Mouse (Mus musculus): Measurements from ENCODE around the gene Nol10. TPM values are rescaled to one million over a fixed set of nuclear protein-coding genes. Genes with fewer than 3 reads are reported as not detected.

The Nol10 gene
- polyA plus RNA-seq, 1 experiment from 2014 or later, result 39.7 TPM

- DNase-seq (ENCODE audit: low spot score), result no peak
- Histone ChIP-seq H3K9me3 (replicated peaks) (no peaks in the 10 kb centered on the region), H3K27me3 (ENCODE audit: low read depth, poor library complexity, severe bottlenecking) (no peaks in the 10 kb centered on the region), H3K4me3 (no peak overlapping the region), H3K27ac (no peak overlapping the region), H3K36me3 (peaks cover 61% of the 10 kb centered on the region), H3K4me1 (no peaks in the 10 kb centered on the region)
- 95% methylated on average over 5 of the region's 5 CpGs for WGBS
Observed at GRCm38 (mm10) chr12:17431166-17431565, 82.9 kb downstream of the Nol10 start.

DNA sequence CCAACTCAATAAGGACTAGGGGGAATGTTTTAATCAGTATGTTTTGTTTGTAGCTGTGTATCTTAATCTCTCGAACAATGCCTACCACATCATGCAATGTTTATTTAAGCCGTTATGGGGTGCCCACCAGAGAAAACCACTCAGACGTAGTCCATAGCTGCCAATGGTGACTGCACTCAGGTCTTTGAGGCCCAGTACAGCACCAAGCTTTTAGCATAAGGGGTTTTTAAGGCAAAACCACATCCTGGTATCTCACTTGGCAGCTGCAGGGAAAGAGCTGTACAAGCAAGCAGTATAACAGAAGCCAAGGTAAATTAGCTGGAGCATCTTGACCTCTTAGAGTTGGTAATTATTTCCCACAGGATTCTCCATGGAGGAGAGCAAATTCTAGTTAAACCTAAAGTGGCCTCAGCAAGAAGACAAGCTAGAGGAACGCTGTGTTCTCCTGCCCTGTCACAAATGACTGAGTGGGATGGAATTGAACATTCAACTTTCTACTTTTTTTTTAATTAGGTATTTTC lies 83.6 kb downstream of the Nol10 start:
- Histone ChIP-seq H3K27me3 (ENCODE audit: low read depth, poor library complexity, severe bottlenecking) (no peaks in the 10 kb centered on the region), H3K4me3 (no peak overlapping the region), H3K27ac (no peak overlapping the region), H3K36me3 (peaks cover 54% of the 10 kb centered on the region), H3K9me3 (replicated peaks) (no peaks in the 10 kb centered on the region), H3K4me1 (no peaks in the 10 kb centered on the region)
- no peak for DNase-seq (ENCODE audit: low spot score)
- 95% methylated on average over 4 of the region's 4 CpGs for WGBS

GRCm38 (mm10) chr12:17433712-17434111 lies 85.5 kb downstream of the Nol10 start:
- WGBS, result 98% methylated on average over 4 of the region's 4 CpGs

DNA sequence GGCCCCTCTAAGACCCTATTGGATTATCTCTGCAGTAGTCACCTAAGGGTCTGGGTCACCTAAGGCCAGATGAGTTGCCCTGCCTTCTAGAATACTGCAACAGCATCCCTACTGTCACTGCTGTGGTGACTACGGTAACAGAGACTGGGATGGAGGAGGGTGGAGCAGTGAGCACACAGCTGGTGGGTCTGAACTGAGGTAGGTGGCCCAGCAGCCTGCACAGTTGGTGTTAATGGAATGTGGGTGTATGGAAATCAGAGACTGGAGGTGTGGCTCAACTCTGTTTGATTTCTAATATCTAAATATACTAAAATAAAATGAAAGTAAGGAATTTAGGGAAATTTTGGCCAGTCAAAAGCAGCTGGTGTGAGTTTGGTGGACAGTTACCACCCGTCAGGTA lies 88.2 kb downstream of the Nol10 start:
- no peak for DNase-seq (ENCODE audit: low spot score)
- Histone ChIP-seq H3K27me3 (ENCODE audit: low read depth, poor library complexity, severe bottlenecking) (no peaks in the 10 kb centered on the region), H3K36me3 (peaks cover 8% of the 10 kb centered on the region), H3K4me3 (no peak overlapping the region), H3K9me3 (replicated peaks) (no peaks in the 10 kb centered on the region), H3K4me1 (peaks cover 17% of the 10 kb centered on the region), H3K27ac (no peak overlapping the region)
- WGBS, result 85% methylated on average over 2 of the region's 2 CpGs

More at GRCm38 (mm10) chr12:17433712-17434111, 85.5 kb downstream of the Nol10 start:
- H3K9me3 ChIP-seq (replicated peaks), result no peaks in the 10 kb centered on the region
- H3K4me1 ChIP-seq, result peaks cover 4% of the 10 kb centered on the region; the same call in 1 of the 2 replicates
- peaks cover 36% of the 10 kb centered on the region for H3K36me3 ChIP-seq
- no peak overlapping the region for H3K4me3 ChIP-seq
- no peak for DNase-seq (ENCODE audit: low spot score)
- no peaks in the 10 kb centered on the region for H3K27me3 ChIP-seq (ENCODE audit: low read depth, poor library complexity, severe bottlenecking)
- no peak overlapping the region for H3K27ac ChIP-seq

DNA sequence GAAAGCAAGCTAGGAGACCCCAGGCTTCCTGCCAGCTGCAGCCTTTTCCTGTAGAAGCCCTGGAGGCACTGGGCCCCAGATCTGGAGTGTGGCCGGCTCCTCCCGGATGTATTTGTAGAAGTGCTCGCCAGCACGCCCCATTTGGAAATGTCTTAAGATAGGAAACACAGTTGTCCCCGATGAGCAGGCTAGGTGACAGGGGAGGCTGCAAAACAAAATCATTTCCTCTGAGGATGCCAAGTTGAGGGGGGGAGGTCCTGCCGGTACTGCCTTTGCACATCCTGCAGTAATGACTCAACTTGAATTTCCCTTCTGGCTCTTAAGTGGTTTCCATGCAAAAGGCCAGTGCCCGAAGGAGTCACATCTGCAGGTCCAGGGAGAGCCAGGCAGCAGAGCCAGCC lies 92.0 kb downstream of the Nol10 start:
- H3K4me3 ChIP-seq, result no peak overlapping the region
- H3K36me3 ChIP-seq, result no peaks in the 10 kb centered on the region
- H3K4me1 ChIP-seq, result peaks cover 28% of the 10 kb centered on the region
- H3K27me3 ChIP-seq (ENCODE audit: low read depth, poor library complexity, severe bottlenecking), result no peaks in the 10 kb centered on the region
- DNase-seq (ENCODE audit: low spot score), result no peak
- WGBS, result 81% methylated on average over 7 of the region's 7 CpGs
- no peaks in the 10 kb centered on the region for H3K9me3 ChIP-seq (replicated peaks)
- no peak overlapping the region for H3K27ac ChIP-seq

GRCm38 (mm10) chr12:17441495-17441894 lies 93.2 kb downstream of the Nol10 start:
- Histone ChIP-seq H3K4me1 (peaks cover 28% of the 10 kb centered on the region), H3K4me3 (no peak overlapping the region), H3K27ac (no peak overlapping the region), H3K36me3 (no peaks in the 10 kb centered on the region), H3K27me3 (ENCODE audit: low read depth, poor library complexity, severe bottlenecking) (no peaks in the 10 kb centered on the region), H3K9me3 (replicated peaks) (no peaks in the 10 kb centered on the region)
- 82% methylated on average over 9 of the region's 9 CpGs for WGBS
- no peak for DNase-seq (ENCODE audit: low spot score)

DNA sequence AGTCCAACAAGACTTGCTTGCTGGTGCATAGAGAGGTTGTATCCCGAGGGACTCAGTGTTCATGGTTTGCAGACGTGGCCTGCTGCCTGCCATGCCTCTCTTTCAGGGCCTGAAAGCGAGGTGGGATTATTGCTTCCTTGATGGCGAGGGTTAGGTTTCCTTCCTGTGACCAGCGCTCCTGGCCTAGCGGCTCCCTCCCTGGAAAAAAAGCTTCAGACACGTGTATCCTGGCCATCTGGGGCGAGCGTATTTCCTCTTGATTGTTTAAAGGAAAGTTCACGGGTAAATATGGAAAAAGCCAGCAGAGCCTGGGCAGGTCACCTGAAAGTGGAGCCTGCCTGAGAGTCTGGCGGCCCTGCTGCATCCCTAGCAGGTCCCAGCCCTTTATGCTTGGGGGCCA lies 96.1 kb downstream of the Nol10 start:
- H3K4me1 ChIP-seq, result peaks cover 19% of the 10 kb centered on the region
- H3K4me3 ChIP-seq, result no peak overlapping the region
- H3K36me3 ChIP-seq, result no peaks in the 10 kb centered on the region
- WGBS, result 68% methylated on average over 11 of the region's 11 CpGs
- H3K27me3 ChIP-seq (ENCODE audit: low read depth, poor library complexity, severe bottlenecking), result no peaks in the 10 kb centered on the region
- no peaks in the 10 kb centered on the region for H3K9me3 ChIP-seq (replicated peaks)
- DNase-seq (ENCODE audit: low spot score), result no peak
- H3K27ac ChIP-seq, result peak overlapping the region; percentile 57

DNA sequence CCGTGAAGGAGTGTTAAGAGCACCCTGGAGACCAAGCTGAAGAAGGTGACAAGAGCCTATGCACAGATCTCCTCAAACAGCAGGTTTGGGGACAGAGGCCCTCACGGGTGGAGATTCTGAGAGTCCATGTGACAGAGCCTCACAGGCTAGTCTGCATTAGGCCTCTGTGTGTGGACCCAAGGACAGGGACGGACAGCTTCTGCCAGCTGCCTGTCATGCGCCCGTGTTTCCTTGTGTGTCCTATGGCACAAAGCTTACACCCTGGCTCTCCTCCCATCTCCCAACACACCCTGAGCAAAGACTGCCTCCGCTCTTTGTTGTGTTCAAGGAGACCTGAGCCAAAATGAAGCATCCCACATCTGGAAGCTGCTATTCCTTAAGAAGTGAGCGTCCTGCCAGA lies 97.0 kb downstream of the Nol10 start:
- no peaks in the 10 kb centered on the region for H3K36me3 ChIP-seq
- no peak overlapping the region for H3K4me3 ChIP-seq
- H3K9me3 ChIP-seq (replicated peaks), result no peaks in the 10 kb centered on the region
- 93% methylated on average over 7 of the region's 7 CpGs for WGBS
- no peak for DNase-seq (ENCODE audit: low spot score)
- no peaks in the 10 kb centered on the region for H3K27me3 ChIP-seq (ENCODE audit: low read depth, poor library complexity, severe bottlenecking)
- peak overlapping the region; percentile 21; the same call in 1 of the 2 replicates for H3K27ac ChIP-seq
- H3K4me1 ChIP-seq, result peaks cover 22% of the 10 kb centered on the region

DNA sequence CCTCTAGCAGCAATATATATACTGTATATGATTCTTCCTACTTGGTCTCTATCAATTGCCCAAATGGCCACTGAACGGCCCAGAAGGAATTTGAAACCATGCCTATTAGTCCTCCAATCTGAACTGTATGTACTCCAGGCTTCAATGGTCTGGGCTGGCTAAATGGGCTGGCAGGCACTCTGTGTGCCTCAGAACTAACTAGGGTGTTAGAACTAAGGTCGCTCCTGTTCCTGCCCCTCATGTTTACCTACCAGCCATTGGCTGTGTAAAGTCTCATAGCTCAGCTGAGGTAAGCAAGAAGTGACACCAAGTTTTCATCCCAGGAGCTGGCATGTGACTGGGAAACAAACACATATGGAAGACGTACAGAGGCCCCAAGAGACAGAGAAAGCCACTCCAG lies 100.5 kb downstream of the Nol10 start:
- Histone ChIP-seq H3K4me3 (no peak overlapping the region), H3K4me1 (peaks cover 16% of the 10 kb centered on the region), H3K27me3 (ENCODE audit: low read depth, poor library complexity, severe bottlenecking) (no peaks in the 10 kb centered on the region), H3K36me3 (no peaks in the 10 kb centered on the region), H3K9me3 (replicated peaks) (no peaks in the 10 kb centered on the region), H3K27ac (no peak overlapping the region)
- DNase-seq (ENCODE audit: low spot score), result no peak
- 77% methylated on average over 3 of the region's 3 CpGs for WGBS

DNA sequence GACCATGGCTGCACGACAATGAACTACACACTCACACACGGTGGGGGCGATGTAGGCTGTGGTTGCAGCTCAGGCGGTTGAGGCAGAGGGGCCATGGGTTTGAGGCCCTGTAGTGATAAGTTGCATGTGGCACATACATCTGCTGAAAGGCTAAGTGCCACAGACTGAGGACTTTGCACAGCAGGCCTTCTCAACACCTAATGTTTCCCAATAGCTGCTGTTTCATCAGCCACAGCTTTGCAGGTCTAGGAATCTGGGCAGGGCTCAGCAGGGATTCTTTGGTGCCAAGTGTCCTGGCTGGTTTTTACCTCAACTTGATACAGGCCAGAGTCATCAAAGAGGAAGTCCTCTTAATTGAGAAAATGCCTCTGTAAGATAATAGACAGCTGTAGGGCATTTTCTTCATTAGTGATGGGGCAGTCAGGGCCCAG lies 101.4 kb downstream of the Nol10 start:
- WGBS, result 87% methylated on average over 4 of the region's 4 CpGs
- no peak for DNase-seq (ENCODE audit: low spot score)

DNA sequence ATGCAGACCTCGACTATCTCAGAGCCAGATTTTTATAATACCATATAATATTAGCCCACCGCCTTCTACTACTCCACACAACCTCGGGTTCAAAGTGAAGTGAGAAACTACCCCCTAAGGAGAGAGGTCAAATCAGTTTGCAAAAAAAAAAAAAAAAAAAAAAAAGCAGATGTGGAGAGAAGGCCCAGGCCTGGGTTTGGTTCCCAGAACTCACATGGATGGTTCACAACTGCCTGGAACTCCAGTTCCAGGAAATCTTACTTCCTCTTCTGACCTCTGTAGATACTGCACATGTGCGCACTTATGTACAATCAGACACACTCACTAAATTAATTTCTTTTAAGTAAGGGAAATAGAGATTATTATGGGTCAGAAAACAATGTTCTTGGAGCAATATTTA lies 102.2 kb downstream of the Nol10 start:
- WGBS, result 86% methylated on average over 4 of the region's 4 CpGs
- no peak overlapping the region for H3K4me3 ChIP-seq

More for the DNA sequence above, 101.4 kb downstream of the Nol10 start:
- Histone ChIP-seq H3K27ac (no peak overlapping the region), H3K4me3 (no peak overlapping the region), H3K27me3 (ENCODE audit: low read depth, poor library complexity, severe bottlenecking) (no peaks in the 10 kb centered on the region), H3K4me1 (peaks cover 7% of the 10 kb centered on the region; the same call in 1 of the 2 replicates), H3K36me3 (no peaks in the 10 kb centered on the region), H3K9me3 (replicated peaks) (no peaks in the 10 kb centered on the region)

GRCm38 (mm10) chr12:17450908-17451307 lies 102.7 kb downstream of the Nol10 start:
- Histone ChIP-seq H3K27ac (no peak overlapping the region), H3K27me3 (ENCODE audit: low read depth, poor library complexity, severe bottlenecking) (no peaks in the 10 kb centered on the region), H3K9me3 (replicated peaks) (no peaks in the 10 kb centered on the region), H3K4me3 (no peak overlapping the region), H3K4me1 (peaks cover 6% of the 10 kb centered on the region; the same call in 1 of the 2 replicates), H3K36me3 (no peaks in the 10 kb centered on the region)
- no peak for DNase-seq (ENCODE audit: low spot score)
- 72% methylated on average over 4 of the region's 4 CpGs for WGBS

More for the DNA sequence above, 102.2 kb downstream of the Nol10 start:
- no peaks in the 10 kb centered on the region for H3K9me3 ChIP-seq (replicated peaks)
- no peak for DNase-seq (ENCODE audit: low spot score)
- no peak overlapping the region for H3K27ac ChIP-seq
- no peaks in the 10 kb centered on the region for H3K36me3 ChIP-seq
- H3K27me3 ChIP-seq (ENCODE audit: low read depth, poor library complexity, severe bottlenecking), result no peaks in the 10 kb centered on the region
- H3K4me1 ChIP-seq, result peaks cover 6% of the 10 kb centered on the region; the same call in 1 of the 2 replicates

- Histone ChIP-seq H3K36me3 (no peaks in the 10 kb centered on the region), H3K27me3 (ENCODE audit: low read depth, poor library complexity, severe bottlenecking) (no peaks in the 10 kb centered on the region), H3K4me1 (peaks cover 6% of the 10 kb centered on the region; the same call in 1 of the 2 replicates), H3K9me3 (replicated peaks) (no peaks in the 10 kb centered on the region), H3K4me3 (no peak overlapping the region), H3K27ac (no peak overlapping the region)
- no peak for DNase-seq (ENCODE audit: low spot score)
- 80% methylated on average over 1 of the region's 1 CpGs for WGBS
Observed at GRCm38 (mm10) chr12:17452273-17452672, 104.0 kb downstream of the Nol10 start.

DNA sequence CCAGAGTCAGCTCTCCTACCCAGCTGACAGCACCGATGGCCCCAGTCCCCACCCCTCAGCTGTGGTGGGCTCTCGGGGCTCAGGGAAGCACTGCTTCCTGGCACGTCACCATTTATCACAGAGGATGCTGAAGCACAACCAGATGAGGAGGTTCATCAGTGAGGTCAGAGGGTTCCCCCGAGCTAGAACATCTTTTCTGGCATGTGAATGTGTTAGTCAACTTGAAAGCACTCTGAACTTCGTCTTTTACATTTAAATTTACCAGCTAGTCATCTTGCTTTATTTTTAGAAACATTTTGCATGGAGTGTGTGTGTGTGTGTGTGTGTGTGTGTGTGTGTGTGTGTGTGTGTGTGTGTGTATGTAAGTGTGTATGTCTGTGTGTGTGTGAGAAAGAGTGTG lies 105.7 kb downstream of the Nol10 start:
- H3K9me3 ChIP-seq (replicated peaks), result no peaks in the 10 kb centered on the region
- WGBS, result 69% methylated on average over 5 of the region's 5 CpGs
- H3K27me3 ChIP-seq (ENCODE audit: low read depth, poor library complexity, severe bottlenecking), result no peaks in the 10 kb centered on the region
- no peak overlapping the region for H3K27ac ChIP-seq
- DNase-seq (ENCODE audit: low spot score), result no peak
- no peak overlapping the region for H3K4me3 ChIP-seq
- no peaks in the 10 kb centered on the region for H3K36me3 ChIP-seq
- peaks cover 6% of the 10 kb centered on the region; the same call in 1 of the 2 replicates for H3K4me1 ChIP-seq

Data from limb, embryonic 10.5 days (tissue).